Mouse (Mus musculus) cerebellum, adult 2 months (tissue): ENCODE results near the gene Cyp1a1.

Experiments
- CTCF ChIP-seq: fragments of 200-500 bp; IDR thresholded peaks from 2 replicates; pipeline ENCODE4 v1.5.1; 2011; ENCODE audit warnings: low read depth, mild to moderate bottlenecking, control low read depth, low read length, moderate library complexity, borderline replicate concordance; ENCODE audit not compliant: insufficient read depth
- POLR2A ChIP-seq: fragments of 200-500 bp; IDR thresholded peaks from 2 replicates; pipeline ENCODE4 v1.6.1; 2011; ENCODE audit warnings: low read length, control low read depth, borderline replicate concordance; ENCODE audit not compliant: insufficient read depth

DNA sequence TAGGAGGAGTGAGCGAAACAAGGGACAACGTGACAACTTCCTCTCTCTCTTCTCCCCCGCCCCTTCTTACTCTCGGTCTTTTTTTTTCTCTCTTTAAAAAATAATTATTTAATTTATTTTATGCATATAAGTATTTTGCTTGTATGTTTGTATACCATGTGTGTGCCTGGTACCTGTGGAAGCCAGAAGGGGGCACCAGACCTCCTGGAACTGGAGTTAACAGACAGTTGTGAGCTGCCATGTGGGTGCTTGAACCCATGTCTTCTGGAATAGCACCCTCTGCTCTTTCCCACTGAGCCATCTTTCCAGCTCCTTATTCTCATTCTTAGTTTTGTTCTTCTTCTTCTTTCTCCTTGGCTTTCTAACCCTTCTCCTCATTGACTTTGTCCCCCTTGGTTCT is 28.8 kb upstream of the Cyp1a1 start:
- TF ChIP-seq CTCF, result no peak
- no peak for TF ChIP-seq POLR2A
